Mouse (Mus musculus) liver, embryonic 16.5 days (tissue): Measurements from ENCODE around the gene Pmis2. TPM values are rescaled to one million over a fixed set of nuclear protein-coding genes. Genes with fewer than 3 reads are reported as not detected.

ENCODE experiments used
- ATAC-seq: fragments of 200-750 bp; cut with Nextera tagmentation; 2 replicates; pipeline ENCODE4 v1.8.0; 2017; ENCODE audit warnings: low read depth, mild to moderate bottlenecking, moderate number of reproducible peaks, moderate library complexity
- H3K27ac ChIP-seq: fragments of 300-500 bp; sonication (generic); 2 replicates; pipeline ENCODE4 v1.5.1; 2014; ENCODE audit warnings: mild to moderate bottlenecking, low read length
- H3K27me3 ChIP-seq: fragments of 300-500 bp; sonication (generic); 2 replicates; pipeline ENCODE4 v1.6.1; 2014; ENCODE audit warnings: low read depth, low read length, mixed read lengths; ENCODE audit not compliant: control insufficient read depth, insufficient read depth
- H3K36me3 ChIP-seq: fragments of 300-500 bp; sonication (generic); 2 replicates; pipeline ENCODE4 v1.6.1; 2014; ENCODE audit warnings: mild to moderate bottlenecking; ENCODE audit not compliant: control insufficient read depth, insufficient read depth
- H3K4me1 ChIP-seq: fragments of 300-500 bp; sonication (generic); 2 replicates; pipeline ENCODE4 v1.6.1; 2014; ENCODE audit warnings: low read depth, low read length, mixed read lengths; ENCODE audit not compliant: control insufficient read depth
- H3K4me2 ChIP-seq: fragments of 300-500 bp; sonication (generic); 2 replicates; pipeline ENCODE4 v1.6.1; 2014; ENCODE audit warnings: low read depth, low read length, mixed read lengths
- H3K4me3 ChIP-seq: fragments of 300-500 bp; sonication (generic); 2 replicates; pipeline ENCODE4 v1.5.1; 2014; ENCODE audit warnings: low read depth, mild to moderate bottlenecking, low read length
- H3K9ac ChIP-seq: fragments of 300-500 bp; sonication (generic); 2 replicates; pipeline ENCODE4 v1.6.1; 2014; ENCODE audit warnings: low read depth, low read length
- H3K9me3 ChIP-seq: fragments of 300-500 bp; sonication (generic); replicated peaks from 2 replicates; pipeline ENCODE4 v1.6.1; 2016; ENCODE audit warnings: low read length; ENCODE audit not compliant: control insufficient read depth
- WGBS: fragments of 180-500 bp; shearing (Covaris S2); extraction: QIAGEN DNeasy Blood & Tissue Kit; methylation state at CpG from one replicate; pipeline ENCODE4 v1.1.7; 2014; ENCODE audit not compliant: insufficient replicate concordance; 5-methylcytosine and 5-hydroxymethylcytosine counted together
- polyA plus RNA-seq: library from polyadenylated mRNA; unstranded; fragments of >200 nt; fragmentation: Nextera tagmentation; extraction: Ambion mirVana; gene quantifications from 2 replicates; pipeline ENCODE4 v1.2.1, GENCODE M21; 2015

Gene Pmis2
- polyA plus RNA-seq, 1 experiment from 2014 or later = not detected

DNA sequence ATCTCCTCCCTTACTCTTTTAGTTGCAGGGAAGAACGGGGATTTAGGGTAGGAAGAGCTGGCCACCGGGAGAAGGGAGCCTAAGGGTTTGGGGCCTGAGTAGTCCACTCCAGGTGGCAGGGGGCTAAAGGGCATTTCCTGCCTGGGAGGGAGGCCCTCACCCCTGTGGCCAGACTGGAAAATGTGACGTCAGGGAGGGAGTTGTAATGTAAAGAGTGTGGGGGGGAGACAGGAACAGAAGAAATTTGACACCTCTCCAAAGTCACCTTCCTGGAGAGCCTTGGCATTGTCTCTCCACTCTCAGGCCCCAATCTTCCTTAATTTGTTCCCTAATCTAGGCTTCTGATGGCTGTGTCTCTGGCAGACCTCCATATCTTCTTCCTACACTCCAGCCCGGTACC is 32.3 kb downstream of the Pmis2 start:
- no peak for ATAC-seq
- Histone ChIP-seq H3K27ac (no peak overlapping the region), H3K9ac (peak overlapping the region; percentile 7; the same call in 1 of the 2 replicates), H3K27me3 (peaks cover 26% of the 10 kb centered on the region), H3K4me2 (no peak overlapping the region), H3K4me3 (no peak overlapping the region), H3K9me3 (no peaks in the 10 kb centered on the region), H3K36me3 (peaks cover 15% of the 10 kb centered on the region), H3K4me1 (no peaks in the 10 kb centered on the region; the same call in 1 of the 2 replicates)
- WGBS = 30% methylated on average over 4 of the region's 4 CpGs

DNA sequence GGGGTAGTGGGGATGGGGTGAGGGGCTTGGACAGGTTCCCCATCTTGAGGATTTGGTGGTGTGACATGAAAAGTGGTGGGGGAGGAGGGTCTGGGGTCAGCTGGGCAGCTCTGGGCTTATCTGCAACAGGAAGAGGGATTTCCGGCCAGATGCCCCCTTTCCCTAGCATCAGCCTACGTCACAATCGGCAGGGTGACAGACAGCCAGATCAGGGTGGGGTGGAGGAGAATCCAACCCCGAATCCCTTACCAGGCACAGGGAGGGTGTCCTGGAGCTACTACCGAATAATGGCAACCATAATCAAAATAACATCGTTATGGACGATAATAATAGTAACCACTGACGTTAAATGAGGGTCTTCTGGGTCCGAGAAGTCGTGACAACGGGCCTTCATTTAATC is 35.0 kb downstream of the Pmis2 start:
- Histone ChIP-seq H3K4me2 (no peak overlapping the region), H3K4me3 (no peak overlapping the region), H3K27me3 (peaks cover 47% of the 10 kb centered on the region), H3K9me3 (no peaks in the 10 kb centered on the region), H3K4me1 (no peaks in the 10 kb centered on the region; the same call in 1 of the 2 replicates), H3K9ac (no peak overlapping the region), H3K36me3 (peaks cover 3% of the 10 kb centered on the region; the same call in 1 of the 2 replicates), H3K27ac (no peak overlapping the region)
- WGBS = 14% methylated on average over 11 of the region's 11 CpGs
- ATAC-seq = no peak

DNA sequence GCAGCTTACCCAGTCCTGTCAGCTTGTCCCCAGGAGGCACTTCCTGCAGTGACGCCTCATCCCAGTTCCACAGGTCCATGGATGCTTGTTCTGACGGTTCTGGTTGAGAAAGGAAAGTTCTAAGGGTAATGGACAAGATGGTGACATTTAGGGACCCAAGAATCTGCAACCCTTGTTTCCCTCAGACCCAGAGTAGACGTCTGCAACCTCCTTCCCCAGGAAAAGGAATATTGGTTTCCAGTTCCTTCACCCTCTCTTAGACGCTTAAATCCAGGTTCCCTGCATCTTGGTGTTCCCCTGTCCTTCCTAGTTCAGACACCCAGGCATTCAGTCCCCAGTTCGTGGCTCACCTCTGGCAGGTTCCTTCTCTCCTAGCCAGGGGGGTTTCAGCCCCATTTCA is 35.7 kb downstream of the Pmis2 start, which contains the start of gene Etv2:
Etv2 (minus strand) TSS at position 101 of the 400 bp plus-strand sequence.
- Histone ChIP-seq H3K9ac (no peak within 1 kb of the TSS), H3K4me2 (peak within 1 kb of the TSS; percentile 17; the same call in 1 of the 2 replicates), H3K36me3 (no peaks in the 10 kb centered on the region), H3K27ac (no peak within 1 kb of the TSS), H3K4me1 (no peaks in the 10 kb centered on the region; the same call in 1 of the 2 replicates), H3K4me3 (no peak within 1 kb of the TSS), H3K27me3 (peaks cover 49% of the 10 kb centered on the region), H3K9me3 (no peaks in the 10 kb centered on the region)
- ATAC-seq = no peak
- WGBS = 8% methylated on average over 5 of the region's 5 CpGs

DNA sequence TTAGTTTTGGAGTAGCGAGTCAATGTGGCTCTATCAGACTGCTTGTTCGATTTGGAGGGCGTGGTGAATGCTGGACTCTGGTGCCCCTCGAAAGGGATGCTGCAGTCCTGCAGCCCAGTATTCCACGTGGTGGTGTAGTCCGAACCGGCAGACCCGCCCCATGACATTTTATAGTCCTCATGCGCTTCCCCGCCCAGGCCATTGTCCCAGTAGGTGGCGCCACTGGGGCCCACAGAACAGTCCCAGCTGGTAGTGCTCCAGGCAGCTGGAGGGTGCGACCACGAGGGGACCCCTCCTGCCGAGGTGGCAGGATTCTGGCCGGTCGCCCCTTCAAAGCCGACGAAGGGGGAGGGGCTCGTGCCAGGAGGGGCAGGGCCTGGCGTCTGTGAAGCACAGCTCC is 36.8 kb downstream of the Pmis2 start:
- under 1% methylated on average over 20 of the region's 20 CpGs for WGBS
- peak overlapping the region; percentile 17; the same call in 1 of the 2 replicates for H3K4me2 ChIP-seq
- H3K4me1 ChIP-seq = no peaks in the 10 kb centered on the region; the same call in 1 of the 2 replicates
- no peak overlapping the region for H3K27ac ChIP-seq
- H3K4me3 ChIP-seq = no peak overlapping the region
- peak; percentile 50; the same call in 1 of the 2 replicates for ATAC-seq
- no peaks in the 10 kb centered on the region for H3K36me3 ChIP-seq
- peaks cover 55% of the 10 kb centered on the region for H3K27me3 ChIP-seq
- no peak overlapping the region for H3K9ac ChIP-seq
- no peaks in the 10 kb centered on the region for H3K9me3 ChIP-seq

DNA sequence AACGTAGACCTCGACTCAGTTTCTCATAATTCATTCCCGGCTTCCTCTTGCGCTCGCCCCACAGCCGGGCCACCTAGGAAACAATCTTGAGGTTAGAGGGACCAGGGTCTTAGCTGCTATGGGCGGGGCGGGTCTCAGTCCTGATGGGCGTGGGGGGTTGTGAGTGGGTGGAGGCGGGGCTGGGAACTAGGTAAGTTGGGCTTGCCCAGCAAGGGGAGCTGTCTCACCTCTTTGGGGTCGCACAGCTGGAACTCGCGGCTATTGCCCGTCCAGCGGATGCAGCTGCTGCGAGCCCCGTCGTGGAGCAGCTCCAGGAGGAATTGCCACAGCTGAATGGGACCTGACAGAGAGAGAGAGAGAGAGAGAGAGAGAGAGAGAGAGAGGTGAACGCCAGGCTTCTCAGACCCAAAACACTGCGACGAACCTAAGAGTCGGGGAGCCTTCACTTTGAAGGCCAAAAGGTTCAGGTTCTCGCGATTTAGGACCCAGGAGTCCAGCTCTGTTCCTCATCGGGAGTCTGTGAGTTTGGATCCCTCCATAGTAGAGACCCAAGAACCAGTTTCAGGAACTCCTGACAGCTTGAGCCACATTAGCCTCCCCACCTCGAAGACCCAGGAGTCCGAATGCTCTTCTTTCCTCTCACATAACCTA is 37.5 kb downstream of the Pmis2 start:
- Histone ChIP-seq H3K4me2 (no peak overlapping the region), H3K27me3 (peaks cover 55% of the 10 kb centered on the region)
- 8% methylated on average over 27 of the region's 27 CpGs for WGBS

DNA sequence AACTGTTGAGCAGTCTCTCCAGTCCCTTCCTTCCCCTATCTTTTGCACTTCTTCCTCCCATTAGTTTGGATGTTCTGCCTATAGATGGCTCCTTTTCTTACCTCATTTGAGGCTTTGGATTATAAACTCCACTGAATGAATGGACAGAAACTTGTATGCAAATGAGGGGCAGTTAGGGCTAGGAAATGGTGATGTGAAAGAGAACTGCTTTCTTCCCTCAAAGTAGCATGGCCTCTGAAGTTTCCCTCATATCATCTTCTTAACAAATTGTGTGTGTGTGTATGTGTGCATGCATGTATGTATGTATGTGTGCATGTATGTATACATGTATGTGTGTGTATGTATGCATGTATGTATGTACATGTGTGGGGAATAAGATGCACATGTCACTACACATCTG is 42.4 kb downstream of the Pmis2 start:
- H3K36me3 ChIP-seq = peaks cover 4% of the 10 kb centered on the region; the same call in 1 of the 2 replicates
- peaks cover 29% of the 10 kb centered on the region for H3K27me3 ChIP-seq
- H3K4me3 ChIP-seq = no peak overlapping the region
- H3K4me1 ChIP-seq = peaks cover 11% of the 10 kb centered on the region
- H3K4me2 ChIP-seq = no peak overlapping the region
- no peak overlapping the region for H3K9ac ChIP-seq
- H3K27ac ChIP-seq = no peak overlapping the region
- H3K9me3 ChIP-seq = no peaks in the 10 kb centered on the region
- ATAC-seq = no peak

More for the DNA sequence above, 37.5 kb downstream of the Pmis2 start:
- Histone ChIP-seq H3K9me3 (no peaks in the 10 kb centered on the region), H3K9ac (no peak overlapping the region), H3K27ac (no peak overlapping the region), H3K4me3 (no peak overlapping the region), H3K4me1 (no peaks in the 10 kb centered on the region; the same call in 1 of the 2 replicates), H3K36me3 (no peaks in the 10 kb centered on the region)
- ATAC-seq = no peak

DNA sequence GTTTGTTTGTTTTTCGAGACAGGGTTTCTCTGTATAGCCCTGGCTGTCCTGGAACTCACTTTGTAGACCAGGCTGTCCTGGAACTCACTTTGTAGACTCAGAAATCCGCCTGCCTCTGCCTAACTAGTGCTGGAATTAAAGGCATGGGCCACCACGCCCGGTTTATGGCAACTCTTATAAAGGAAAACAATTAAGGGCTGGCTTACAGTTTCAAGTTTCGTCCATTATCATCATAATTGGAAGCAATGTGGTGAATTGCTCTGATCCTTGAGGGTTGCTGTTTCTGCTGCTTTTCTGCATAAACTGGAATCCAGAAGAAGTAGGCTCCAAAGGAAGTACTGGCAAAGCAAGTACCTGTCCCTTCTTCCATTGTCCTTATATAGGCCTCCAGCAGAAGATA is 44.8 kb downstream of the Pmis2 start:
- Histone ChIP-seq H3K4me2 (no peak overlapping the region), H3K9ac (no peak overlapping the region), H3K9me3 (no peaks in the 10 kb centered on the region), H3K36me3 (peaks cover 18% of the 10 kb centered on the region), H3K27me3 (peaks cover 9% of the 10 kb centered on the region), H3K27ac (no peak overlapping the region), H3K4me3 (no peak overlapping the region), H3K4me1 (peaks cover 11% of the 10 kb centered on the region)
- 75% methylated on average over 5 of the region's 5 CpGs for WGBS
- no peak for ATAC-seq

DNA sequence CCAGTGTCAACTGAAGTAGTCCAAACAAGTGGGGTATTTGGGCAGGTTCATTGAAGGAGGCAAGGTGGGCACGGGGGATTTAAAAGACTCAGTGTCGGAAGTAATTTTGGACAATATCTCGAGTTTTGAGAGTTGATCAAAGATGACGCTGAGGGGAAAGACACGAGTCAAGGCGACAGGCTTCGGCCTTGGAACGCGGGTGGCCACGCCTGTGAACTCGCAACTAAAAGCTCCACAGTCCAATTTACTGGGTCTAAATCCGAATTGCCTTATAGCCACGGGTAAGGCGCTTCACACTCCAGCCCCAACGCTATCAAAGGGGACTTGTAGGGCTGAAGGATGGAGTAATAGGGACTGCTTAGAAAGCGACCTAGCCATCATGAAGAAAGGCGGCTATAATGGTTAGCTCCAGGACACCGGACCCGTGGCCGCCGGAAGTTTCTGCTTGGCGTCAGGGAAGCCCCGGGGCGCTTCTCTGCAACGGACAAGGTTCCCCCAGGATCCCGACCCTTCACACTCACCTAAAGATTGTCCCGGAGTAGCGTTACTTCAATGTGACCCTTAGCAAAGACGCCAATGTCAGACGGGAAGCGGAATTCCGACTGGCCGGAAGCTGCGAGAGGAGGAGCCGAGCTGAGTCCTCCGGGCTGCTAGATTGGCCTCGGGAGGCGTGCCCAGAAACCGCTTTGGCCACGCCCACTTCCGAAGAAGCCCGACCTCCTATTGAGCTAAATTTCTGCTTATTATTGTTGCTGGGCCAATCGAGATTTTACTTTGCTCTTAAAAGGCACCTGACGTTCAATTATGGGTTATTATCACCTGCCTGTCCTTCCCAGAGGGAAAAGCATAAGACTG is 45.6 kb downstream of the Pmis2 start, which contains the start of gene Cox6b1:
Cox6b1 (minus strand) TSS at position 622 of the 855 bp plus-strand sequence.
- Histone ChIP-seq H3K9ac (peak within 1 kb of the TSS; percentile 84), H3K27me3 (peaks cover 6% of the 10 kb centered on the region; the same call in 1 of the 2 replicates), H3K4me3 (peak within 1 kb of the TSS; percentile 86), H3K4me1 (peaks cover 11% of the 10 kb centered on the region), H3K36me3 (peaks cover 20% of the 10 kb centered on the region), H3K9me3 (no peaks in the 10 kb centered on the region), H3K4me2 (peak within 1 kb of the TSS; percentile 81), H3K27ac (peak within 1 kb of the TSS; percentile 68)
- 1% methylated on average over 44 of the region's 44 CpGs for WGBS
- ATAC-seq = peak; percentile 91
